Mouse (Mus musculus) kidney, embryonic 14.5 days (tissue): Measurements from ENCODE around the gene St3gal4. TPM values are rescaled to one million over a fixed set of nuclear protein-coding genes. Genes with fewer than 3 reads are reported as not detected.

Experiments
- ATAC-seq: fragments of 200-750 bp; cut with Nextera tagmentation; 2 replicates; pipeline ENCODE4 v1.8.0; 2017; ENCODE audit warnings: moderate number of reproducible peaks, mild to moderate bottlenecking, moderate TSS enrichment, moderate library complexity; ENCODE audit not compliant: low FRiP score, low TSS enrichment
- H3K27ac ChIP-seq: fragments of 300-500 bp; sonication (generic); 2 replicates; pipeline ENCODE4 v1.5.1; 2014; ENCODE audit warnings: low read depth, mild to moderate bottlenecking, low read length, moderate library complexity, mixed read lengths
- H3K27me3 ChIP-seq: fragments of 300-500 bp; sonication (generic); 2 replicates; pipeline ENCODE4 v1.6.1; 2014; ENCODE audit warnings: mild to moderate bottlenecking, low read length; ENCODE audit not compliant: control insufficient read depth, insufficient read depth
- H3K36me3 ChIP-seq: fragments of 300-500 bp; sonication (generic); 2 replicates; pipeline ENCODE4 v1.6.1; 2014; ENCODE audit warnings: low read length, mixed read lengths; ENCODE audit not compliant: control insufficient read depth, insufficient read depth
- H3K4me1 ChIP-seq: fragments of 300-500 bp; sonication (generic); 2 replicates; pipeline ENCODE4 v1.6.1; 2014; ENCODE audit warnings: low read length, mixed read lengths; ENCODE audit not compliant: control insufficient read depth, insufficient read depth
- H3K4me2 ChIP-seq: fragments of 300-500 bp; sonication (generic); replicated peaks from 2 replicates; pipeline ENCODE4 v1.6.1; 2014; ENCODE audit warnings: low read depth, mild to moderate bottlenecking, low read length
- H3K4me3 ChIP-seq: fragments of 300-500 bp; sonication (generic); 2 replicates; pipeline ENCODE4 v1.5.1; 2014; ENCODE audit warnings: mild to moderate bottlenecking, low read length
- H3K9ac ChIP-seq: fragments of 300-500 bp; sonication (generic); 2 replicates; pipeline ENCODE4 v1.6.1; 2014; ENCODE audit warnings: low read depth, mild to moderate bottlenecking, low read length, moderate library complexity
- H3K9me3 ChIP-seq: fragments of 300-500 bp; sonication (generic); 2 replicates; pipeline ENCODE4 v1.6.1; 2016; ENCODE audit warnings: low read length; ENCODE audit not compliant: control insufficient read depth
- WGBS: fragments of 180-500 bp; shearing (Covaris S2); extraction: QIAGEN DNeasy Blood & Tissue Kit; methylation state at CpG from one replicate; pipeline ENCODE4 v1.1.7; 2014; 5-methylcytosine and 5-hydroxymethylcytosine counted together
- polyA plus RNA-seq: library from polyadenylated mRNA; unstranded; fragments of >200 nt; fragmentation: Nextera tagmentation; extraction: Ambion mirVana; gene quantifications from 2 replicates; pipeline ENCODE4 v1.2.1, GENCODE M21; 2014

St3gal4 gene
- 14.2 and 19.1 TPM in 2 replicates for polyA plus RNA-seq

- Histone ChIP-seq H3K4me2 (no peak within 1 kb of the TSS), H3K9ac (no peak within 1 kb of the TSS), H3K4me1 (peaks cover 15% of the 10 kb centered on the region), H3K27ac (no peak within 1 kb of the TSS), H3K36me3 (peaks cover 14% of the 10 kb centered on the region; the same call in 1 of the 2 replicates), H3K27me3 (no peaks in the 10 kb centered on the region), H3K4me3 (no peak within 1 kb of the TSS), H3K9me3 (no peaks in the 10 kb centered on the region)
- ATAC-seq, result no peak
- 85% methylated on average over 6 of the region's 6 CpGs for WGBS
These were observed at the start of gene St3gal4 for GRCm38 (mm10) chr9:35119168-35119567. TSS of gene St3gal4 (minus strand) at chr9:35119268.

- peak; percentile 41; the same call in 1 of the 2 replicates for ATAC-seq
- peaks cover 11% of the 10 kb centered on the region for H3K36me3 ChIP-seq
- no peak overlapping the region for H3K9ac ChIP-seq
- 59% methylated on average over 9 of the region's 9 CpGs for WGBS
- no peaks in the 10 kb centered on the region for H3K9me3 ChIP-seq
- no peak overlapping the region for H3K4me2 ChIP-seq
- H3K4me3 ChIP-seq, result no peak overlapping the region
- H3K27me3 ChIP-seq, result no peaks in the 10 kb centered on the region
- 0 out of 2 replicates have a peak overlapping the region, but pooled peaks have one; percentile 24 for H3K27ac ChIP-seq
- no peaks in the 10 kb centered on the region for H3K4me1 ChIP-seq
These were observed 47.9 kb upstream of the St3gal4 start for GRCm38 (mm10) chr9:35166798-35167635.

GRCm38 (mm10) chr9:35166144-35166797, 47.2 kb upstream of the St3gal4 start:
- peak; percentile 70 for ATAC-seq
- no peaks in the 10 kb centered on the region for H3K9me3 ChIP-seq
- no peak overlapping the region for H3K27ac ChIP-seq
- no peak overlapping the region for H3K9ac ChIP-seq
- H3K4me1 ChIP-seq, result no peaks in the 10 kb centered on the region
- H3K4me2 ChIP-seq, result no peak overlapping the region
- H3K36me3 ChIP-seq, result peaks cover 11% of the 10 kb centered on the region
- no peaks in the 10 kb centered on the region for H3K27me3 ChIP-seq
- WGBS, result 21% methylated on average over 3 of the region's 3 CpGs
- no peak overlapping the region for H3K4me3 ChIP-seq

- Histone ChIP-seq H3K27me3 (no peaks in the 10 kb centered on the region), H3K4me3 (no peak overlapping the region), H3K9ac (no peak overlapping the region), H3K4me1 (no peaks in the 10 kb centered on the region), H3K4me2 (no peak overlapping the region), H3K27ac (no peak overlapping the region), H3K9me3 (no peaks in the 10 kb centered on the region), H3K36me3 (no peaks in the 10 kb centered on the region; the same call in 1 of the 2 replicates)
- WGBS, result 79% methylated on average over 5 of the region's 5 CpGs
- no peak for ATAC-seq
These were observed 45.2 kb upstream of the St3gal4 start for GRCm38 (mm10) chr9:35164142-35164874.

- H3K9me3 ChIP-seq, result no peaks in the 10 kb centered on the region
- H3K4me3 ChIP-seq, result no peak overlapping the region
- no peaks in the 10 kb centered on the region for H3K27me3 ChIP-seq
- H3K4me1 ChIP-seq, result no peaks in the 10 kb centered on the region; the same call in 1 of the 2 replicates
- no peak for ATAC-seq
- H3K9ac ChIP-seq, result no peak overlapping the region
- no peaks in the 10 kb centered on the region; the same call in 1 of the 2 replicates for H3K36me3 ChIP-seq
- H3K4me2 ChIP-seq, result no peak overlapping the region
- 91% methylated on average over 11 of the region's 11 CpGs for WGBS
- no peak overlapping the region for H3K27ac ChIP-seq
These were observed 44.1 kb upstream of the St3gal4 start for GRCm38 (mm10) chr9:35163011-35163690.

- 83% methylated on average over 7 of the region's 7 CpGs for WGBS
- ATAC-seq, result no peak
- no peak overlapping the region for H3K27ac ChIP-seq
- no peaks in the 10 kb centered on the region for H3K9me3 ChIP-seq
- no peak overlapping the region for H3K4me2 ChIP-seq
- H3K4me3 ChIP-seq, result no peak overlapping the region
- H3K9ac ChIP-seq, result no peak overlapping the region
- no peaks in the 10 kb centered on the region for H3K27me3 ChIP-seq
- no peaks in the 10 kb centered on the region; the same call in 1 of the 2 replicates for H3K4me1 ChIP-seq
- H3K36me3 ChIP-seq, result no peaks in the 10 kb centered on the region; the same call in 1 of the 2 replicates
These were observed 42.7 kb upstream of the St3gal4 start for GRCm38 (mm10) chr9:35161721-35162120.

- no peaks in the 10 kb centered on the region; the same call in 1 of the 2 replicates for H3K4me1 ChIP-seq
- H3K4me2 ChIP-seq, result no peak overlapping the region
- H3K9me3 ChIP-seq, result no peaks in the 10 kb centered on the region
- H3K27me3 ChIP-seq, result no peaks in the 10 kb centered on the region
- H3K27ac ChIP-seq, result no peak overlapping the region
- no peak overlapping the region for H3K4me3 ChIP-seq
- ATAC-seq, result no peak
- H3K36me3 ChIP-seq, result no peaks in the 10 kb centered on the region; the same call in 1 of the 2 replicates
- WGBS, result 70% methylated on average over 2 of the region's 2 CpGs
- no peak overlapping the region for H3K9ac ChIP-seq
These were observed 41.6 kb upstream of the St3gal4 start for GRCm38 (mm10) chr9:35160662-35161061.

GRCm38 (mm10) chr9:35158477-35158876, 39.4 kb upstream of the St3gal4 start:
- Histone ChIP-seq H3K27me3 (no peaks in the 10 kb centered on the region), H3K4me3 (no peak overlapping the region), H3K4me1 (no peaks in the 10 kb centered on the region; the same call in 1 of the 2 replicates), H3K9ac (no peak overlapping the region), H3K27ac (no peak overlapping the region), H3K4me2 (no peak overlapping the region), H3K36me3 (no peaks in the 10 kb centered on the region), H3K9me3 (no peaks in the 10 kb centered on the region)
- 78% methylated on average over 3 of the region's 3 CpGs for WGBS
- no peak for ATAC-seq
